Mouse (Mus musculus) hematopoietic multipotent progenitor cell, adult 10-12 weeks (in vitro differentiated cells): ENCODE data around the gene Prol1. TPM values are rescaled to one million over a fixed set of nuclear protein-coding genes. Genes with fewer than 3 reads are reported as not detected.

ENCODE experiments used
- polyA plus RNA-seq: library from polyadenylated mRNA; stranded (reverse); fragments of >175 nt; gene quantifications from 2 replicates; pipeline ENCODE4 v1.2.3, GENCODE M21; 2012; ENCODE audit warnings: low replicate concordance

Gene Prol1
- not detected in 2 replicates for polyA plus RNA-seq

GRCm38 (mm10) chr5:88317012-88317411, at the start of gene Prol1:
Gene Prol1 (plus strand): TSS chr5:88317312.

GRCm38 (mm10) chr5:88268619-88269018, 48.5 kb upstream of the Prol1 start, which contains the start of gene Gm7714:
Gene Gm7714 (plus strand): TSS chr5:88268919.

GRCm38 (mm10) chr5:88375808-88376207, 58.7 kb downstream of the Prol1 start, which contains the start of gene Amtn:
Gene Amtn (plus strand): TSS chr5:88376108.

Other genes starting within 250 kb of the Prol1 start
- not detected in 2 replicates for gene Smr2, start 230.8 kb upstream of the Prol1 start, polyA plus RNA-seq
- not detected in 2 replicates for gene Gm11116, start 205.8 kb upstream of the Prol1 start, polyA plus RNA-seq
- gene Gm11115, start 163.2 kb upstream of the Prol1 start, polyA plus RNA-seq, result not detected in 2 replicates
- gene Gm7714, start 48.4 kb upstream of the Prol1 start, polyA plus RNA-seq, result not detected in 2 replicates
- not detected in 2 replicates for gene Amtn, start 58.8 kb downstream of the Prol1 start, polyA plus RNA-seq
- not detected in 2 replicates for gene Ambn, start 138.7 kb downstream of the Prol1 start, polyA plus RNA-seq
- gene Enam, start 170.7 kb downstream of the Prol1 start, polyA plus RNA-seq, result not detected in 2 replicates
- gene Jchain, start 210.6 kb downstream of the Prol1 start, polyA plus RNA-seq, result 76.1 and 163 TPM in 2 replicates
- gene Utp3, start 237.2 kb downstream of the Prol1 start, polyA plus RNA-seq, result 55.5 and 65.1 TPM in 2 replicates
- 6.3 and 12.8 TPM in 2 replicates for gene Rufy3, start 247.7 kb downstream of the Prol1 start, polyA plus RNA-seq